In genomic region chr11:120310813-120311312, GRCm38 (mm10) we compare ENCODE assay signal across 8 mouse cellular contexts. TPM values are rescaled to one million over a fixed set of nuclear protein-coding genes. Genes with fewer than 3 reads are reported as not detected.
DNase-seq lines count a peak whose midpoint lies in the region; ATAC-seq and TF ChIP-seq lines count a peak whose summit lies in the region.

No protein-coding gene starts in this region.

- no peaks in the 10 kb centered on the region for H3K36me3 ChIP-seq in erythroblast, embryonic 14.5 days (ENCODE audit: control insufficient read depth)
- H3K36me3 ChIP-seq in heart, embryonic 12.5 days, result no peaks in the 10 kb centered on the region
- no peaks in the 10 kb centered on the region for H3K36me3 ChIP-seq in kidney, embryonic 16.5 days (ENCODE audit: insufficient read depth, low read length)
- no peaks in the 10 kb centered on the region for H3K36me3 ChIP-seq in myocyte (ENCODE audit: control insufficient read depth, insufficient read depth)
- H3K36me3 ChIP-seq in splenic B cell, adult 2 months (ENCODE audit: control insufficient read depth, insufficient read depth, low read length, poor library complexity, severe bottlenecking), result no peaks in the 10 kb centered on the region

- peak overlapping the region; percentile 79 for H3K9ac ChIP-seq in heart, embryonic 12.5 days
- peak overlapping the region; percentile 73 for H3K9ac ChIP-seq in kidney, embryonic 16.5 days (replicated peaks; ENCODE audit: low read length)

- H3K27me3 ChIP-seq in erythroblast, embryonic 14.5 days (ENCODE audit: control insufficient read depth), result peaks cover 39% of the 10 kb centered on the region
- no peaks in the 10 kb centered on the region for H3K27me3 ChIP-seq in heart, embryonic 12.5 days (replicated peaks)
- no peaks in the 10 kb centered on the region for H3K27me3 ChIP-seq in kidney, embryonic 16.5 days (ENCODE audit: insufficient read depth, low read length)
- H3K27me3 ChIP-seq in myocyte (ENCODE audit: control insufficient read depth, insufficient read depth, insufficient read length), result no peaks in the 10 kb centered on the region
- H3K27me3 ChIP-seq in splenic B cell, adult 2 months (ENCODE audit: control insufficient read depth, insufficient read depth, low read length, poor library complexity, severe bottlenecking), result no peaks in the 10 kb centered on the region; the same call in 1 of the 2 replicates

- H3ac ChIP-seq in myocyte (ENCODE audit: control insufficient read depth, insufficient read length), result no peak overlapping the region

- H3K4me2 ChIP-seq in heart, embryonic 12.5 days, result peak overlapping the region; percentile 81
- peak overlapping the region; percentile 79 for H3K4me2 ChIP-seq in kidney, embryonic 16.5 days (replicated peaks; ENCODE audit: low read depth, low read length)
- H3K4me2 ChIP-seq in myocyte (ENCODE audit: low read depth), result peak overlapping the region; percentile 84

- DNase-seq in CD4-positive helper T cell, adult 2 months (ENCODE audit: low read depth, low spot score), result peak; percentile 82
- DNase-seq in brain, embryonic 18.5 days (ENCODE audit: low read depth, low spot score), result peak; percentile 93
- peak; percentile 94 for DNase-seq in liver
- peak; percentile 45 for DNase-seq in splenic B cell, adult 2 months (ENCODE audit: low read depth, low spot score)

- peaks cover 2% of the 10 kb centered on the region; the same call in 1 of the 2 replicates for H3K9me3 ChIP-seq in erythroblast, embryonic 14.5 days (ENCODE audit: control insufficient read depth, low read length)
- no peaks in the 10 kb centered on the region for H3K9me3 ChIP-seq in heart, embryonic 12.5 days (replicated peaks)
- H3K9me3 ChIP-seq in kidney, embryonic 16.5 days (ENCODE audit: low read length), result no peaks in the 10 kb centered on the region

- 3% methylated on average over 45 of the region's 45 CpGs for WGBS in heart, embryonic 12.5 days
- under 1% methylated on average over 45 of the region's 45 CpGs for WGBS in kidney, embryonic 16.5 days

- peak overlapping the region; percentile 94 for H3K27ac ChIP-seq in heart, embryonic 12.5 days (ENCODE audit: poor library complexity, severe bottlenecking)
- H3K27ac ChIP-seq in kidney, embryonic 16.5 days (ENCODE audit: low read length), result peak overlapping the region; percentile 95

- peaks cover 59% of the 10 kb centered on the region for H3K4me1 ChIP-seq in erythroblast, embryonic 14.5 days (ENCODE audit: control insufficient read depth)
- H3K4me1 ChIP-seq in heart, embryonic 12.5 days (replicated peaks), result peaks cover 57% of the 10 kb centered on the region
- H3K4me1 ChIP-seq in kidney, embryonic 16.5 days (ENCODE audit: insufficient read depth, low read length), result peaks cover 56% of the 10 kb centered on the region

- peak; percentile 38 for TF ChIP-seq POLR2A in myocyte (IDR thresholded peaks at IDR 0.05; ENCODE audit: insufficient read length, low read depth)

- peak; percentile 92 for ATAC-seq in heart, embryonic 12.5 days (ENCODE audit: insufficient number of reproducible peaks, low FRiP score)
- ATAC-seq in kidney, embryonic 16.5 days (ENCODE audit: low FRiP score, low TSS enrichment), result peak; percentile 90

- peak overlapping the region; percentile 66 for H3K4me3 ChIP-seq in erythroblast, embryonic 14.5 days (replicated peaks)
- H3K4me3 ChIP-seq in heart, embryonic 12.5 days, result peak overlapping the region; percentile 48
- H3K4me3 ChIP-seq in kidney, embryonic 16.5 days (ENCODE audit: low read length), result peak overlapping the region; percentile 44
- H3K4me3 ChIP-seq in myocyte, result peak overlapping the region; percentile 17

- no peaks in the 10 kb centered on the region for H3K79me2 ChIP-seq in myocyte (ENCODE audit: control insufficient read depth, insufficient read depth)

TF ChIP-seq in myocyte, 11 proteins besides CTCF, POLR2A, EP300 and RAD21:
- no peak for TF ChIP-seq MYOG (IDR thresholded peaks at IDR 0.05; ENCODE audit: control insufficient read depth in 1 of 3, insufficient read depth in 1 of 3, insufficient read length in 2 of 3, low read depth in 2 of 3)
- peak; percentile 64 for TF ChIP-seq USF1 (IDR thresholded peaks at IDR 0.05; ENCODE audit: low read depth)
- no peak for TF ChIP-seq CEBPB (IDR thresholded peaks at IDR 0.05; ENCODE audit: insufficient read depth, poor library complexity, severe bottlenecking)
- no peak for TF ChIP-seq MYOD1 (IDR thresholded peaks at IDR 0.05; ENCODE audit: control insufficient read depth in 1 of 3, insufficient read length in 2 of 3, low read depth in 2 of 3)
- no peak for TF ChIP-seq TCF3 (IDR thresholded peaks at IDR 0.05; ENCODE audit: insufficient read length, low read depth)
- peak; percentile 50 for TF ChIP-seq E2F4 (IDR thresholded peaks at IDR 0.05; ENCODE audit: insufficient read depth)
- TF ChIP-seq SRF (IDR thresholded peaks at IDR 0.05; ENCODE audit: control insufficient read depth, insufficient read length, low read depth), result no peak
- TF ChIP-seq TCF12 (IDR thresholded peaks at IDR 0.05; ENCODE audit: insufficient read depth, poor library complexity, severe bottlenecking), result no peak
- no peak for TF ChIP-seq REST (IDR thresholded peaks at IDR 0.05; ENCODE audit: insufficient read depth, insufficient read length)
- TF ChIP-seq POLR2AphosphoS2 (IDR thresholded peaks at IDR 0.05; ENCODE audit: insufficient read length, low read depth), result peak; percentile 34
- no peak for TF ChIP-seq MAX (IDR thresholded peaks at IDR 0.05; ENCODE audit: low read depth)
TF ChIP-seq in myocyte: peak in this region for 3.

RNA-seq across cellular contexts. Expression of gene Actg1, which starts 37.5 kb away (rescaled TPM):
- polyA plus RNA-seq in erythroblast, embryonic 14.5 days (2012), result 9.0 TPM in 2 replicates
- polyA plus RNA-seq in heart, embryonic 12.5 days (2016; fragmentation: Nextera tagmentation; extraction: Ambion mirVana), result 1,404 and 1,426 TPM in 2 replicates
- 2,803 and 2,860 TPM in 2 replicates for polyA plus RNA-seq in kidney, embryonic 16.5 days (2015; fragmentation: Nextera tagmentation; extraction: Ambion mirVana)
- polyA plus RNA-seq in myocyte (2012; fragmentation: generic; extraction: Trizol), result 2,358 TPM

RNA-seq across cellular contexts. Expression of gene Fscn2, which starts 50.5 kb away (rescaled TPM):
- not detected in 2 replicates for polyA plus RNA-seq in erythroblast, embryonic 14.5 days (2012)
- polyA plus RNA-seq in heart, embryonic 12.5 days (2016; fragmentation: Nextera tagmentation; extraction: Ambion mirVana), result 0.17 and 0.63 TPM in 2 replicates
- 0.72 and 0.82 TPM in 2 replicates for polyA plus RNA-seq in kidney, embryonic 16.5 days (2015; fragmentation: Nextera tagmentation; extraction: Ambion mirVana)
- polyA plus RNA-seq in myocyte (2012; fragmentation: generic; extraction: Trizol), result 1.1 TPM

Comparison
In these comparisons a context has a peak if more than half of its experiments do, and no peak if none do; other contexts are left out.
1. Peak in every context shown above with its lines: DNase-seq, ATAC-seq, H3K4me3 ChIP-seq and H3K27ac ChIP-seq.
2. RNA of gene Actg1, which starts 37.5 kb away (polyA plus RNA-seq): 2,803 to 2,860 TPM in kidney, embryonic 16.5 days, 2,358 TPM in myocyte (single experiment) and 1,404 to 1,426 TPM in heart, embryonic 12.5 days; 9.0 TPM in erythroblast, embryonic 14.5 days; every median in the first group is over 100 times any median in the second.